Mouse (Mus musculus) hindbrain, postnatal 0 days (tissue): ENCODE results near the gene Ankib1. TPM values are rescaled to one million over a fixed set of nuclear protein-coding genes. Genes with fewer than 3 reads are reported as not detected.
"Not testable (repeated sequence)": the region's sequence is repeated elsewhere in the genome, so short reads cannot be mapped to it uniquely, and the experiment has no call there.

Source experiments
- ATAC-seq: fragments of 200-750 bp; cut with Nextera tagmentation; 2 replicates; pipeline ENCODE4 v1.8.0; 2017; ENCODE audit warnings: mild to moderate bottlenecking, moderate TSS enrichment, moderate library complexity
- DNase-seq: peaks from one replicate; pipeline ENCODE4 v3.0.0-alpha.2; 2015; ENCODE audit warnings: low spot score
- H3K27ac ChIP-seq: fragments of 300-500 bp; sonication (generic); 2 replicates; pipeline ENCODE4 v1.5.1; 2014; ENCODE audit warnings: mild to moderate bottlenecking
- H3K27me3 ChIP-seq: fragments of 300-500 bp; sonication (generic); 2 replicates; pipeline ENCODE4 v1.6.1; 2014; ENCODE audit warnings: low read length, mixed read lengths; ENCODE audit not compliant: insufficient read depth
- H3K36me3 ChIP-seq: fragments of 300-500 bp; sonication (generic); 2 replicates; pipeline ENCODE4 v1.6.1; 2014; ENCODE audit warnings: low read length, mixed read lengths; ENCODE audit not compliant: insufficient read depth
- H3K4me1 ChIP-seq: fragments of 300-500 bp; sonication (generic); 2 replicates; pipeline ENCODE4 v1.6.1; 2014; ENCODE audit warnings: antibody characterized with exemption, low read length, mixed read lengths; ENCODE audit not compliant: insufficient read depth
- H3K4me2 ChIP-seq: fragments of 300-500 bp; sonication (generic); 2 replicates; pipeline ENCODE4 v1.6.1; 2014; ENCODE audit warnings: low read depth, mild to moderate bottlenecking, low read length, moderate library complexity, mixed read lengths
- H3K4me3 ChIP-seq: fragments of 300-500 bp; sonication (generic); 2 replicates; pipeline ENCODE4 v1.5.1; 2014; ENCODE audit warnings: low read length
- H3K9ac ChIP-seq: fragments of 300-500 bp; sonication (generic); replicated peaks from 2 replicates; pipeline ENCODE4 v1.6.1; 2014; ENCODE audit warnings: mild to moderate bottlenecking, low read length, moderate library complexity, mixed read lengths
- H3K9me3 ChIP-seq: fragments of 300-500 bp; sonication (generic); 2 replicates; pipeline ENCODE4 v1.6.1; 2016; ENCODE audit warnings: low read length, mixed read lengths
- CTCF ChIP-seq: IDR thresholded peaks from 2 replicates; pipeline ENCODE4 v1.5.1; 2016; ENCODE audit warnings: antibody characterized with exemption, control low read depth, low read depth
- WGBS: fragments of 180-500 bp; shearing (Covaris S2); extraction: QIAGEN DNeasy Blood & Tissue Kit; methylation state at CpG from one replicate; pipeline ENCODE4 v1.1.7; 2014; 5-methylcytosine and 5-hydroxymethylcytosine counted together
- polyA plus RNA-seq: library from polyadenylated mRNA; unstranded; fragments of >200 nt; fragmentation: Nextera tagmentation; extraction: Ambion mirVana; gene quantifications from 2 replicates; pipeline ENCODE4 v1.2.1, GENCODE M21; 2015
- total RNA-seq: library from RNA; depleted of rRNA; stranded (reverse); fragments of >200 nt; gene quantifications from 2 replicates; pipeline ENCODE4 v1.2.3, GENCODE M21; 2014

Ankib1 gene
- total and polyA plus RNA-seq, 2 experiments from 2014 or later = 15.1 to 43.0 TPM

- Histone ChIP-seq H3K4me1 (no peaks in the 10 kb centered on the region), H3K9me3 (no peaks in the 10 kb centered on the region), H3K36me3 (no peaks in the 10 kb centered on the region), H3K27ac (no peak overlapping the region), H3K27me3 (no peaks in the 10 kb centered on the region), H3K9ac (no peak overlapping the region), H3K4me3 (no peak overlapping the region), H3K4me2 (no peak overlapping the region)
- 86% methylated on average over 12 of the region's 12 CpGs for WGBS
- no peak for ATAC-seq
- DNase-seq = no peak
- TF ChIP-seq CTCF = no peak
These were observed 136.1 kb downstream of the Ankib1 start for GRCm38 (mm10) chr5:3666585-3666984.

DNA sequence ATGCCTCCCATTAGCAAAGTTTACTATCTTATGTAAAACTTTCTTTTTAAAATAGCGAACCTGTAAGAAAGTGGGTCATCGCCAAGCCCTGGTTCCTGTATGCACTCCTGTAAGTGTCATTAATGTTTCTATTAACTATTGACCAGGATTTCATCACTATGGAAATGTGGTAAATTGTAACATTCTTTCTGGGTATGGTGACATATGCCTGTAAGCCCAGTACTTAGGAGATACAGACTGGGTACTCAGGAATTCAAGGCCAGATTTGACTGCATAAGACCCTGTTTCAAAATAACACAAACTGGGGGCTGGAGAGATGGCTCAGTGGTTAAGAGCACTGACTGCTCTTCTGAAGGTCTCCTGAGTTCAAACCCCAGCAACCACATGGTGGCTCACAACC, 137.5 kb downstream of the Ankib1 start:
- Histone ChIP-seq H3K27ac (no peak overlapping the region), H3K4me2 (no peak overlapping the region), H3K9me3 (no peaks in the 10 kb centered on the region), H3K9ac (no peak overlapping the region), H3K36me3 (no peaks in the 10 kb centered on the region), H3K4me3 (no peak overlapping the region), H3K27me3 (no peaks in the 10 kb centered on the region), H3K4me1 (no peaks in the 10 kb centered on the region)
- DNase-seq = no peak
- 94% methylated on average over 2 of the region's 2 CpGs for WGBS
- no peak for ATAC-seq
- TF ChIP-seq CTCF = no peak

GRCm38 (mm10) chr5:3657085-3657484, 145.6 kb downstream of the Ankib1 start, which contains the start of gene Gatad1:
TSS of gene Gatad1 (minus strand) at chr5:3657185.
- DNase-seq (no peak), ATAC-seq (no peak)
- Histone ChIP-seq H3K9me3 (no peaks in the 10 kb centered on the region), H3K36me3 (no peaks in the 10 kb centered on the region), H3K27me3 (no peaks in the 10 kb centered on the region), H3K4me1 (no peaks in the 10 kb centered on the region), H3K4me3 (no peak within 1 kb of the TSS), H3K4me2 (no peak within 1 kb of the TSS), H3K9ac (no peak within 1 kb of the TSS), H3K27ac (no peak within 1 kb of the TSS)
- no peak for TF ChIP-seq CTCF
- WGBS = 85% methylated on average over 5 of the region's 5 CpGs

GRCm38 (mm10) chr5:3653801-3654200, 148.9 kb downstream of the Ankib1 start:
- H3K27ac ChIP-seq = no peak overlapping the region
- H3K9ac ChIP-seq = no peak overlapping the region
- H3K4me3 ChIP-seq = no peak overlapping the region
- no peaks in the 10 kb centered on the region for H3K9me3 ChIP-seq
- no peaks in the 10 kb centered on the region for H3K4me1 ChIP-seq
- WGBS = 91% methylated on average over 4 of the region's 4 CpGs
- H3K27me3 ChIP-seq = no peaks in the 10 kb centered on the region
- no peak for ATAC-seq
- TF ChIP-seq CTCF = no peak
- H3K4me2 ChIP-seq = no peak overlapping the region
- H3K36me3 ChIP-seq = no peaks in the 10 kb centered on the region
- no peak for DNase-seq

DNA sequence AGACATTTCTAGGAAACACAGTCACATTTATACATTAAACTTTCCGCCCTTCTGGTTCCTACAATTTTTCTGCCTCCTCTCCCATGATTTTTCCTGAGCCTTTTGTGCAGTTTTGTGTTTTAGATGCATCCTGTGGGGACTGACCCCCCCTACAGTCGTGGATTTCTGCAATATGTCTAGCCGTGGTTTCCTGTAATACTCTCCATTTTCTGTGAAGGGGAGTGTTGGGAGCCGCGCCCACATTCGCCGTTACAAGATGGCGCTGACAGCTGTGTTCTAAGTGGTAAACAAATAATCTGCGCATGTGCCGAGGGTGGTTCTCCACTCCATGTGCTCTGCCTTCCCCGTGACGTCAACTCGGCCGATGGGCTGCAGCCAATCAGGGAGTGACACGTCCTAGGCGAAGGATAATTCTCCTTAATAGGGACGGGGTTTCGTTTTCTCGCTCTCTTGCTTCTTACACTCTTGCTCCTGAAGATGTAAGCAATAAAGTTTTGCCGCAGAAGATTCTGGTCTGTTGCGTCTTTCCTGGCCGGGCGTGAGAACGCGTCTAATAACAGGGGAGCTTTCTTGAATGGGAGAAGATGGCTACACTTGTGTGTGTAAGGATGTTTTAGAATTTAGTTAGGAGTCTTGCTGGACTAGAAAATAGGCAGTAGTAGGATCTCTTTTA, 149.7 kb downstream of the Ankib1 start:
- H3K27me3 ChIP-seq, H3K9me3 ChIP-seq, DNase-seq, H3K36me3 ChIP-seq, H3K4me1 ChIP-seq, H3K4me3 ChIP-seq, ATAC-seq, H3K9ac ChIP-seq, H3K27ac ChIP-seq, H3K4me2 ChIP-seq: not testable (repeated sequence)
- 95% methylated on average over 15 of the region's 25 CpGs for WGBS

- no peak for DNase-seq
- Histone ChIP-seq H3K9me3 (no peaks in the 10 kb centered on the region), H3K9ac (no peak overlapping the region), H3K27me3 (no peaks in the 10 kb centered on the region), H3K36me3 (no peaks in the 10 kb centered on the region), H3K4me3 (no peak overlapping the region), H3K4me2 (no peak overlapping the region), H3K27ac (no peak overlapping the region), H3K4me1 (no peaks in the 10 kb centered on the region)
- no peak for TF ChIP-seq CTCF
- WGBS = 86% methylated on average over 5 of the region's 5 CpGs
- ATAC-seq = no peak
These were observed 151.1 kb downstream of the Ankib1 start for GRCm38 (mm10) chr5:3651621-3652020.

DNA sequence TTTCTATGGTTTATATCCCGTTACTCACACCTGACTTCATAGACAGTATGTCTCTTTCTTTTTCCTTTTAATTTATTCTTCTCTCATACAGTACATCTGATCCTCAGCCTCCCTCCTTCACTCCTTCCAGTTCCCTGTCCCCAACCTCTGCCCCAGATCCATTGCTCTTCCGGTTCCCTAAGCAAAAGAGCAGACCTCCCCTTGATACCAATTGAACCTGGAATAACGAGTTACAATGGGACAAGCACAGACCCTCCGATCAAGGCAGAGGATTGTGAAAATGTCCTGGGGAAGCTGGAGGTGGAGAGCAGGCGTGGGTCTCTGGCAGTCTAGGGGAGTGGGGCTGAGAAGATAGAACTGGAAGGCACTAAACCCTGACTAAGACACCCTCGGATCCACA, 151.8 kb downstream of the Ankib1 start, which contains the start of gene Tmbim7:
Gene Tmbim7 (plus strand): TSS at position 301 of the 400 bp plus-strand sequence.
- no peaks in the 10 kb centered on the region for H3K27me3 ChIP-seq
- ATAC-seq (no peak), DNase-seq (no peak)
- H3K36me3 ChIP-seq = no peaks in the 10 kb centered on the region
- no peak for TF ChIP-seq CTCF
- no peaks in the 10 kb centered on the region for H3K9me3 ChIP-seq
- no peak within 1 kb of the TSS for H3K4me3 ChIP-seq
- no peak within 1 kb of the TSS for H3K9ac ChIP-seq
- H3K4me2 ChIP-seq = no peak within 1 kb of the TSS
- WGBS = 79% methylated on average over 6 of the region's 6 CpGs
- H3K27ac ChIP-seq = no peak within 1 kb of the TSS
- no peaks in the 10 kb centered on the region for H3K4me1 ChIP-seq
